Mouse (Mus musculus): ENCODE measurements around the gene Srsf5.
"Not testable (repeated sequence)": the region's sequence is repeated elsewhere in the genome, so short reads cannot be mapped to it uniquely, and the experiment has no call there.

The Srsf5 gene

GRCm38 (mm10) chr12:80945334-80945995 is at the start of gene Srsf5:
Srsf5 (plus strand) TSS chr12:80945504.
- DNase-seq (ENCODE audit: low spot score in 2 of 2) = peak; percentile 98 to 99

DNA sequence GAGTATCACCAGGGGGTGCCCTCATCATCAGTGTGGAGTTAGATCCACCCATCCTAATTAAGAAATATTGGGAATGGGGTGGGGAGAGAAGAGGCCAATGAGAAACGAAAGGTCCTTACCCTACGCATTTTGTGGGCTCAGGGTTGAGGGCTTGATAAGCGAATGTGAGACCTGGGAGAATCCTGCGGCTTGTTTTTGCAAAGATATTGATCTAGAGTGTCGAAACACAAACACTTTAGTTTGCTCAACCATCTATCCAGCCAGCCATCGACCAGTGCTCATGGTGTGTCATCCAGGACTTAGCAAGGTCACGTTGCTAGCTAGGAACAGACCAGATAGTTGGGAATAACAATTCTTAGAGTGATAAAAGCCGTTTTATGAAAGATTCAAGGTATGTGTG is 35.7 kb upstream of the Srsf5 start:
- no peak for DNase-seq (ENCODE audit: low spot score in 2 of 2)

GRCm38 (mm10) chr12:80917764-80918163 is 27.5 kb upstream of the Srsf5 start:
- DNase-seq (ENCODE audit: low spot score in 2 of 2) = no peak

- no peak for DNase-seq (ENCODE audit: low spot score in 2 of 2)
Observed at GRCm38 (mm10) chr12:80921301-80921700, 24.0 kb upstream of the Srsf5 start.

DNA sequence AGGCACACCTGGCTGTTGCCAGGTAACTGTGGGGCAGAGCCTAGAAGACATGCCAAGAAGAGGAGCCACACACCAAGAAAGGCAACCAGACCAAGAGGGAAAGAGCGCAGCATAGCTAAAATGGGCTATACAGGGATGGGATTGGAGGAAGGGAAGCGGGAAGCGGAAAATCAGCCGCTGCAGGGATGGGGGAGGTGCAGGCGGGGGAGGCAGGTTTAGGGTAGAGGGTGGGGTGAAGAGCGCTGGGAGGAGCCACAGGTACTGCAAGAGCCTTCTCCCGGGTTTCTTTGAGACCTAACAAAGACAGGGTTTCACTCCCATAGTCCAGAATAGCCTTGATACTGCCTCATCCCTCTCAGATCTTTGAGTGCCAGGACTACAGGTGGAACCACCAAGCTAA is 22.4 kb upstream of the Srsf5 start:
- no peak for DNase-seq (ENCODE audit: low spot score in 2 of 2)

DNA sequence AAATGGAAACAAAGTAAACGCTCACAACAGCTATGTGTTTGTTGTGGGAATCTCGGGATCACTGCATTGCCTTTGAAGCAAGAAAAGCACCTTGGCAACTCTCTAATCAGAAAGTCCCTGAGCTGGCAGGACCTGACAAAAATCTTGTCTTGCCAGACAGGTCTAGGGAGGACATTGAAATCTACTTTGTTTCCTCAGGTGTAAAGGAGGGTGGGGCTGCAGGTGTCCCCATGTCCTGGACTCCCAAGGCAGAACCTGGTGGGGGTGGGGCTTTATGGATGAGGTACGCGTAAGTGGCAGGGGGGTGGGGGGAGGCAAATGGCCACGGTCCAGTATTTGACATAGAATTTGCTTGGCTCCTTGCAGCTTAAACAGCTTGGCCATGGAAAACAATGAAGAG is 21.7 kb upstream of the Srsf5 start:
- no peak for DNase-seq (ENCODE audit: low spot score in 2 of 2)

DNA sequence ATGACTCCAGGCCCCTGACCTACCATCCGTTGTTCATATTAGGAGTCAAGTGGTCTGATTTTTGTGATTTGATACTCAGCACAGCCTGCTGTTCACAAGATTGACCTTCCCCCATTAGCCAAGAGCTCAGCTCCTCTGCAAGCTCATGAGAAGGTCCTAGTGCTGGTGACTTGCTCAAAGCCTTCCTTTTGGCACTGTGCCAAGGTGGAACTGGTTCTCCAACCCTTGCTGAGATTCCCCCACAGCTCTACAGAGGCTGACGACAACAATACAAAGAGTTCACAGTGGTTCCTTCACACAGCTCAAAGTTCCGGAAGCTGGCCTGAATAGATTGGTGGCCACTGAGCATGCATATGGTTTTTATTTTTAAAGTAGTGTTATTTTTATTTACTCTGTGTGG is 21.1 kb upstream of the Srsf5 start:
- DNase-seq (ENCODE audit: low spot score in 2 of 2) = peak; percentile 72 to 79

DNA sequence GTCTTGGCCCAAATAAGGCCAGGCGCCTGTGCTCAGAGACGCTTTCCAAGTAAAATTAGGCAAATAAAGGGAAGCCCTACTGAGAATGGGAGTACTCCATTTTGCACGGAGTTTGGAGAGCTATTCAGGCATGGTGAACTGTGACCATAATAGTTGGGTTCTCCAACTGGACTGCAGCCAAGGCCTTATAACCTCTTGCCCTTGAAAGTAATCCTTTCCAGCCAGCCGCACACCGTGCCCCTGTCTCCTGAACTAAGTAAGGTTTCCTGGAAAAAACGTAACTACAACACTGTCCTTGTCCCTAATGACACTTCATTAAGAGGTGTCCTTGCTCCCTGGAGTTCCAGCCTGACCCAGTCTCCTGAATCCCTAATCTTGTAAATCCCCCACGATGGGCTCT is 19.4 kb upstream of the Srsf5 start:
- no peak for DNase-seq (ENCODE audit: low spot score in 2 of 2)

DNA sequence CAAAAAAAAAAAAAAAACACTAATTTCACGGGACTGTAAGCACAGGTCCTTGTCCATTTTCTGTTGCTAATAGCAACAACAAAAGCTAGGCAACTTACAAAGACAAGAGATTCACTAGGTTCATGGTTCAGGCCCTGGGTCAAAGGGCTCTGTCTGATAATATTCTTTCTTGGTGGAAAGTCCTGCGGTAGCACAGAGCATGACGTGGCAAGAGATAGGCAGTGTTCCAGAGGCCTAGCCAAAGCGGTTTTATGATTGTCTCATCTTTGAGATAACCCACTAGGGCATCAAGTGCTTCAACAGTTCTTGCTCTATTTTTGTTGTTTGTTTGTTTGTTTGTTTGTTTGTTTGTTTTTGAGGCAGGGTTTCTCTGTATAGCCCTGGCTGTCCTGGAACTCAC is 18.8 kb upstream of the Srsf5 start:
- DNase-seq (ENCODE audit: low spot score in 2 of 2) = no peak

GRCm38 (mm10) chr12:80927518-80927917 is 17.8 kb upstream of the Srsf5 start:
- no peak for DNase-seq (ENCODE audit: low spot score in 2 of 2)

- no peak for DNase-seq (ENCODE audit: low spot score in 2 of 2)
Observed at GRCm38 (mm10) chr12:80928881-80929280, 16.4 kb upstream of the Srsf5 start.

- DNase-seq (ENCODE audit: low spot score in 2 of 2) = no peak
Observed at GRCm38 (mm10) chr12:80930141-80930540, 15.2 kb upstream of the Srsf5 start.

- DNase-seq (ENCODE audit: low spot score in 2 of 2) = no peak
Observed at GRCm38 (mm10) chr12:80931402-80932140, 13.7 kb upstream of the Srsf5 start.

DNA sequence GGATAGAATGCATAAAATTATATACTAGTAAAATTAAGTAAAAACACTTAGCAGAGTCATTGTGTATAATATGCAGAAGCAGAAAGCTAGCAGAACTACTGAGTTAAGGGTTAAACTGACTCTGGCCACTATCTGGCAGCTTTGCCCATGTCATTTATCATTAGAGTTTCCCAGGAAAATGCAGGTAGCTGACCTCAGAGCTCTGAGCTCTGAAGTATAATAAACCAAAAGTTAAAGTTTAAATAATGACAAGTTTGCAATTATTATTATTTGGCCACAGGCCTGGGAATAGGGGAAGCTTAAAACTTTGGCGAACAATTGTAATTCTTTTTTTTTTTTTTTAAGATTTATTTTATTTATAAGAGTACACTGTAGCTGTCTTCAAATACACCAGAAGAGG is 12.4 kb upstream of the Srsf5 start:
- DNase-seq (ENCODE audit: low spot score in 2 of 2) = no peak

DNA sequence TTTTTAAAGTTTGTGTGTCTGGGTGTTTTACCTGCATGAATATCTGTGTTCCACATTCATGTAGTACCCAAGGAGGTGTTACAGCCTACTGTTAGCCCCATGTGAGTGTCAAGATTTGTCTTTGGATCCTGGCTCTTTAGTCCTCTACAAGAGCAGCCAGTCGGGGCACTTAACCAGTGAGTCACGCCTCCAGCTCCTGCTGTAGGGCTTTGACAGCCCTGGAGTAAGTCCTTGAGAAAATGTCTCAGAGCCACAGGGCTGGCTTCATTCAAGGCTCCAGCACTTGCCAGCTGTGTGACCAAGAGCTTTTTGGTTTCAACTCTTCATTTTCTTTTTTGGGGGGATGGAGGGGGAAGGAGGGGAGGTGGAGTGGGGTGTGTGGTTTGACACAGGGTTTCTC is 8.6 kb upstream of the Srsf5 start:
- DNase-seq (ENCODE audit: low spot score in 2 of 2) = no peak

DNA sequence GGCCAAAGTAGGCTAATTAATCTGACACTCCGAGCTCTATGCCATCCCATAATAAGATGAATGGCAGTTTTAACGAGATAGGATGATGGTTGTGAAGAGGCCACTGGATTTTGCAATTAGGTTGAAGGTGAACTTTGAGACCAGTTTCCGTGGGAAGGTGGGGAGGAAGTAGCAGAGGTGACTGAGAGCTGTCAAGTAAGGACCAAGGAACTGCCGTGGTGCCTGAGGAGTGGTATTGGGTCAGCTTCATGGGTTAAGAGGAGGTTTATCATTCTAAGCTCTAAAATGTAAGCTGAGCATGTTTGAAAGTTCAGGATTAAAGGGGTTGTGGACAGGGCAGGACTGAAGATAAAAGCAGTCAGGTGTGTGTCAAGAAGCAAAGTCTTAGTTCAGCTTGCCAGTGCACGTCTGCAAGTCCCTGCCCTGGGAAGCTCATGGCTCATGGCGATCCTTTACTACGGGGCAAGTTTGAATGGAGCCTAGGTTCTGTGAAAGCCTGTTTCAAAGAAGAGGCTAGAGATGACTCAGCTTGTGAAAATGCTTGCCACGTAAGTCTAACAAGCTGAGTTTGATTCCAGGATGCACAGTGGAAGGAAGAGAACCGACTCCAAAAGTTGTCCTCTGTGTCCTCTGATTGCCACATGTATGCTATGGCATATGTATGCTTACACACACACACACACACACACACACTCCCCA is 7.8 kb upstream of the Srsf5 start:
- DNase-seq (ENCODE audit: low spot score in 2 of 2) = no peak

- peak in 1 of 2 experiments; percentile 55 for DNase-seq (ENCODE audit: low spot score in 2 of 2)
Observed at GRCm38 (mm10) chr12:80938642-80939041, 6.7 kb upstream of the Srsf5 start.

DNA sequence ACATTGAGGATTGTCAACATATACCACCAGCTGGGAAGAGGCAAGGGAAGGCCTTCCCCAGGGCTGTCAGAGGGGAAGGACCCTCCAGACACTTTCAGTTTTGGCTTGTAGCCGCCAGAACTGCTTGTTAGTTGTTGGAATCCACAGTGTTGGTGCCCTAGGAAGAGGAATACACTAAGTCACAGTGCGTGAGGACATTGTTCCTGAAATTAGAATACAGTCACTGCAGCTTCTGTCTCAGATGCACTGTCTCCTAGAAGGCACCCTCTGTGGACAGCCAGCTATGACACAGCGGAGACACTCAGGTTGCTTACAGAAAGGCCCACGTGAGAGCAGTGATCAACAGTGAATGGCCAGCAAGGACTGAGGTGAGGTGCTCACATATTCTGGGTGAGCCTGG is 6.1 kb upstream of the Srsf5 start:
- DNase-seq (ENCODE audit: low spot score in 2 of 2) = no peak

DNA sequence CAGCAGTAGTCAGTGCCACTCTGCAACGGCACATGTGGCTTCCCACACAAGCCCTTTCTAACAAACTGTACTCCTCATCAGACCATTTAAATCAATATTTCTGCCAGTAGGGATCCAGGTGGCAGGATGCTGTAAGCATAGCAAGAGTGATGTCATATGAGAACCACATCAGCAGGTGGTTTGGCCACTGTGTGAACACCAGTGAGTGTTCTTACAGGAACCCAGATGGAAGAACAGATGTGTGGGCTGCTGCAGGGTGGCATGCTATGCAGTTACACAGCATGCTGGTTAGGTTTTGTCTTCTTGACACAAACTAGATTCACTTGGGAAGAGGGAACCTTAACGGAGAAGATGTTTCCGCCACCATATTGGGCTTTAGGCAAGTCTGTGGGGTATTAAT is 3.4 kb upstream of the Srsf5 start:
- DNase-seq (ENCODE audit: low spot score in 2 of 2) = no peak

GRCm38 (mm10) chr12:80943395-80943794 is 1.9 kb upstream of the Srsf5 start:
- no peak for DNase-seq (ENCODE audit: low spot score in 2 of 2)

- DNase-seq (ENCODE audit: low spot score in 2 of 2) = no peak
Observed at GRCm38 (mm10) chr12:80944204-80944603, 1.1 kb upstream of the Srsf5 start.

- DNase-seq (ENCODE audit: low spot score in 2 of 2) = not testable (repeated sequence)
Observed at GRCm38 (mm10) chr12:80944963-80945333, 356 bp upstream of the Srsf5 start.

GRCm38 (mm10) chr12:80945996-80946355 is 672 bp downstream of the Srsf5 start:
- peak; percentile 89 to 95 for DNase-seq (ENCODE audit: low spot score in 2 of 2)

Measured in urinary bladder, postnatal 36 days (tissue).